Mouse (Mus musculus) left cerebral cortex, adult 2 months (tissue): ENCODE measurements around the gene Selenow. TPM values are rescaled to one million over a fixed set of nuclear protein-coding genes. Genes with fewer than 3 reads are reported as not detected.

ENCODE experiments used
- DNase-seq, 2 experiments: peaks; one replicate each; pipeline ENCODE4 v3.0.0; 2021 to 2022; ENCODE audit warnings: low spot score in 2 of 2, mixed read lengths in 1 of 2; ENCODE audit errors: extremely low spot score in 1 of 2
- H3K27ac ChIP-seq: fragments of 200-600 bp; 2 replicates; pipeline ENCODE4 v1.8.1; 2022
- H3K4me3 ChIP-seq: fragments of 200-600 bp; 2 replicates; pipeline ENCODE4 v1.8.1; 2022
- CTCF ChIP-seq: fragments of 200-600 bp; IDR thresholded peaks from 2 replicates; pipeline ENCODE4 v1.8.1; 2022; ENCODE audit warnings: antibody characterized with exemption, mild to moderate bottlenecking, moderate library complexity
- intact Hi-C: fragments of 180-260 bp; cut with DNase I; formaldehyde crosslinking; loops from one replicate; pipeline ENCODE4 v1.15.1; 2025
- total RNA-seq, 2 experiments: library from RNA; stranded (reverse); gene quantifications; 2 replicates each; pipeline ENCODE4 v1.2.3; 2021

Selenow gene
- total RNA-seq, 2 experiments from 2014 or later: 1,033 to 1,089 TPM

GRCm38 (mm10) chr7:15955509-15955908 lies 33.3 kb upstream of the Selenow start:
- H3K4me3 ChIP-seq: no peak overlapping the region
- intact Hi-C loops: no loop called here
- H3K27ac ChIP-seq: no peak overlapping the region
- TF ChIP-seq CTCF: no peak
- no peak for DNase-seq

- no peak for TF ChIP-seq CTCF
- Histone ChIP-seq H3K4me3 (no peak overlapping the region), H3K27ac (no peak overlapping the region)
- no peak for DNase-seq
- intact Hi-C loops: no loop called here
These were observed 32.8 kb upstream of the Selenow start for GRCm38 (mm10) chr7:15954978-15955443.

GRCm38 (mm10) chr7:15954436-15954835 lies 32.2 kb upstream of the Selenow start:
- H3K4me3 ChIP-seq: no peak overlapping the region
- TF ChIP-seq CTCF: no peak
- no peak for DNase-seq
- intact Hi-C loops: no loop called here
- H3K27ac ChIP-seq: no peak overlapping the region

DNA sequence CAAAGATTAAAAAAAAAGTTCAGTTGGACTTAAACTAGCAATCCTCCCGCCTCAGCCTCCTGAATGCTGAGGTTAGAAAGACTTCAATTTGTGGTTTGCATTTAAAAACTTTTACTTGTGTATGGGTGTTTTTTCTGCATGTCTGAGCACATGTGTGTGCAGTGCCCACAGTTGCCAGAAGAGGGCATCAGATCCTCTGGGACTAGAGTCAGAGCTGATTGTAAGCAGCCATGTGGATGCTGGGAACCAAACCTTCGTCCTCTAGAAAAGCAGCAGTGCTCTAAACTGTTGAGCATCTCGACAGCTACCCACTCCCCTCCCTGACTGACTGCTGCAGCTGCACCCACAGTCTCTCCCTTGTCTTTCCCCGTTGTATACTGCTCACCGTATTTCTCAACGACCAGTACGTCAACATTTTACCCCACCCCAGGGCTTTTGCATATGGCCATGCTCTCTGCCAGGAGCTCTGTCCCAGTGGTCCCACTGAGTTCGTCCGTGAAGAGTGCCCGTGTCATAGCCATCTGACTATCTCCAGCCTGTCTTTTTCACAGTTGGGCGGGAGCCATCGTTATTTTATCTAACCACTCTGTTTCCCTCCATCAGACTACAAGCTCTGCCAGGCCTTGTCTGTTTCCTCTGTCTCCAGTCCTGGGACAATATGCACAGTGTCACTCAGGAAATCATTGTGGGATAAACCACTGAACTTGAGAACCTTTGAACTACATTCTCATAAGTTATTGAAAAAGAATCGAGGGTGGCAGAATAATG lies 31.3 kb upstream of the Selenow start:
- DNase-seq: no peak
- Histone ChIP-seq H3K4me3 (no peak overlapping the region), H3K27ac (no peak overlapping the region)
- peak; percentile 20 for TF ChIP-seq CTCF
- intact Hi-C loops: no loop called here

- Histone ChIP-seq H3K27ac (no peak overlapping the region), H3K4me3 (no peak overlapping the region)
- no peak for DNase-seq
- intact Hi-C loops: no loop called here
- no peak for TF ChIP-seq CTCF
These were observed 30.2 kb upstream of the Selenow start for GRCm38 (mm10) chr7:15952416-15952815.

GRCm38 (mm10) chr7:15950008-15950407 lies 27.8 kb upstream of the Selenow start:
- H3K4me3 ChIP-seq: no peak overlapping the region
- DNase-seq: no peak
- intact Hi-C loops: no loop called here
- no peak overlapping the region for H3K27ac ChIP-seq
- no peak for TF ChIP-seq CTCF

- no peak for TF ChIP-seq CTCF
- intact Hi-C loops: loop anchor here (10.0 kb wide), 1 partner anchor 975 kb away; the partner anchor contains the start of gene Calm3
- Histone ChIP-seq H3K27ac (no peak overlapping the region), H3K4me3 (no peak overlapping the region)
- no peak for DNase-seq
These were observed 27.1 kb upstream of the Selenow start for GRCm38 (mm10) chr7:15949216-15949790.

DNA sequence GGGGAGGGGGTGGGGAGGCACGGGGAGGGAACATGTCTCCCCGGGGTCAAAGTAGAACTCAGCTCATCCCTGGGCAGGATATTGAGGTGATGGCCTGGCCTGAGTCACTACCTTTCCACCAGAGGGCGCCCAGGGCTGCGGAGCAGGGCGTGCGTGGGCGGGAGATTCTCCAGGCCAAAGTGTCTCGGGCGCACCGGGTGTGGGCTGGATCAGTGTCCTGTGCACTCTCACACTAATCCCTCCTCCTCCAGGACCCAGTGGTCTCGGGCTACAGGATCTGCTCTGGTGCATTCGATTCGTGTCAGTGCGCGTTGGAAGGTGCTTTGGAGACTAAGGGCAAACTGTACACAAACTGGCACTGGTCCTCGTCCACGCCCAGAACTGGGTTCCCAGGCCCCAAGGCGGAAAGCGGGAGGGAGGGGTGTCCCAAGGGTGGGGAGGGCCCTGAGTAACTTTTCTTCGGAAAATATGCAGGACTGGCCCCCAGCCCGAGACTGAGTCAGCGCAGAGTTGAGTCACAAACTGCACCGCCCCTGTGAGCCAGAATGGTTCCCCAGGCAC lies 26.3 kb upstream of the Selenow start:
- intact Hi-C loops: loop anchor here (1.0 to 10.0 kb wide), 2 partner anchors 19 to 976 kb away; partner anchors contain the start of genes Calm3 and Ehd2
- peak overlapping the region; percentile 31 for H3K4me3 ChIP-seq
- H3K27ac ChIP-seq: no peak overlapping the region
- TF ChIP-seq CTCF: peak; percentile 71
- DNase-seq: peak; percentile 68 to 69

DNA sequence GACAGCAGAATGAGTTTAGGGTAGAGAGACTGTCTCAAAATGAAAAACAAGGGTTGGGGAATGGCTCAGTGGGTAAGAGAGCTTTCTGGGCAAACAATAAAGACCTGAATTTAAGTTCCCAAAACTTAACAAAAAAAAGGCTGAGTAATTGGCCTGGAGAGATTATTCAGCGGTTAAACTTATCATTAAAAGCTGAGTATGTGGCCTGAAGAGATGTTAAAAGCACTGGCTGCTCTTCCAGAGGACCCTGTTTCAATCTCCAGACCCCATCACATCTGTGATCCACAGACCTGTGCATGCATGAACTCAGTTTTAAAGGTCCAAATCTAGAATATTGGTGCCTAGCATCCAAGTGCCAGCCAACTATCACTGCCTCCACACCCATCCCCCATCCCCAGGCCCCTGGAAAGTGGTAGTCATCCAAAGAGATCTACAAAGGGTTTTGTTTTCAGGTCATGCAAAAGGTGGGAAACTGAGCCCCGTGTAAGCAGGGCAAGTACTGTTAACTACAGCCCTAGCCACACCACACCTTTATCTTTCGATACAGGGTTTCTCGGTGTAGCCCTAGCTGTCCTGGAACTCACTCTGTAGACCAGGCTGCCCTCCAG lies 25.6 kb upstream of the Selenow start:
- Histone ChIP-seq H3K4me3 (no peak overlapping the region), H3K27ac (no peak overlapping the region)
- no peak for TF ChIP-seq CTCF
- DNase-seq: no peak
- intact Hi-C loops: loop anchor here (1.0 to 10.0 kb wide), 2 partner anchors 20 to 977 kb away; partner anchors contain the start of genes Calm3 and Ehd2

GRCm38 (mm10) chr7:15945721-15946536 lies 23.7 kb upstream of the Selenow start, which contains the start of gene Nop53:
Gene Nop53 (minus strand): TSS chr7:15946074.
- peak; percentile 91 for DNase-seq
- no peak for TF ChIP-seq CTCF
- intact Hi-C loops: loop anchor here (1.0 to 10.0 kb wide), 2 partner anchors 13 to 979 kb away; partner anchors contain the start of gene Calm3

GRCm38 (mm10) chr7:15945211-15945610 lies 23.0 kb upstream of the Selenow start:
- intact Hi-C loops: loop anchor here (1.0 to 10.0 kb wide), 2 partner anchors 12 to 980 kb away; partner anchors contain the start of gene Calm3
- Histone ChIP-seq H3K4me3 (peak overlapping the region; percentile 57), H3K27ac (peak overlapping the region; percentile 100)
- no peak for DNase-seq
- no peak for TF ChIP-seq CTCF

More at GRCm38 (mm10) chr7:15945721-15946536, 23.7 kb upstream of the Selenow start, which contains the start of gene Nop53:
- peak within 1 kb of the TSS; percentile 57 for H3K4me3 ChIP-seq
- H3K27ac ChIP-seq: peak within 1 kb of the TSS; percentile 100
